Mouse (Mus musculus): Measurements from ENCODE around the gene Rnf217. TPM values are rescaled to one million over a fixed set of nuclear protein-coding genes. Genes with fewer than 3 reads are reported as not detected.

Gene Rnf217
- polyA plus RNA-seq, 1 experiment from 2014 or later = 2.3 TPM

DNA sequence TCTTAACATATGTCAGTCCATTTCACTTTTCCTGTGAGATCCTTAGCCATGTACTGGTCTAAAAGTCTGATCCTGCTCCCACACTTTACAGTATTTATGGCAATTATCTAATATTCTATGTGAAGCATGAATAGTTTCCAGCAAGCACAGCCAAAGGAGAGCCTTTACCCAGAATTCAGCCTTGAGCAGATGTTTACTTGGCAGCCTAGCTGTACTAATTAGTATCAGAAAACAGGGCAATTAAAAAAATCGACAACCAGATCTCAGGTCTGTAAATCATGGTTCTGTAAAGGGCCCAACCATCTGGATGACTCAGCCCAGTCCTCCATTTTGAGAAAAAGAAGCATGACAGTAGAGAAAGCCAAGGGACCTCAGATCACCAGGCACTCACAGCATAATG is 57.6 kb downstream of the Rnf217 start:
- H3K27ac ChIP-seq (replicated peaks; ENCODE audit: low read depth, low read length) = no peak overlapping the region

GRCm38 (mm10) chr10:31547156-31547555 is 61.8 kb downstream of the Rnf217 start:
- 73% methylated on average over 2 of the region's 2 CpGs for whole genome bisulfite sequencing
- Histone ChIP-seq H3K4me1 (ENCODE audit: control insufficient read depth, insufficient read depth, low read length) (no peaks in the 10 kb centered on the region), H3K27ac (replicated peaks; ENCODE audit: low read depth, low read length) (no peak overlapping the region), H3K36me3 (replicated peaks; ENCODE audit: control insufficient read depth, insufficient read depth, low read depth, low read length) (no peaks in the 10 kb centered on the region), H3K4me2 (ENCODE audit: low read depth, low read length) (no peak overlapping the region), H3K9ac (replicated peaks; ENCODE audit: low read length) (no peak overlapping the region), H3K9me3 (replicated peaks; ENCODE audit: control insufficient read depth, low read length) (no peaks in the 10 kb centered on the region), H3K4me3 (ENCODE audit: low read depth, low read length) (no peak overlapping the region), H3K27me3 (ENCODE audit: control insufficient read depth, insufficient read depth, low read length) (no peaks in the 10 kb centered on the region)
- DNase-seq (ENCODE audit: low spot score) (no peak), ATAC-seq (replicated peaks; ENCODE audit: insufficient number of reproducible peaks, low FRiP score, low TSS enrichment, low read depth) (no peak)

More for the DNA sequence above, 57.6 kb downstream of the Rnf217 start:
- no peak overlapping the region for H3K4me3 ChIP-seq (ENCODE audit: low read depth, low read length)
- no peaks in the 10 kb centered on the region for H3K27me3 ChIP-seq (ENCODE audit: control insufficient read depth, insufficient read depth, low read length)
- no peak for ATAC-seq (replicated peaks; ENCODE audit: insufficient number of reproducible peaks, low FRiP score, low TSS enrichment, low read depth)
- 82% methylated on average over 1 of the region's 1 CpGs for WGBS
- H3K4me2 ChIP-seq (ENCODE audit: low read depth, low read length) = no peak overlapping the region
- H3K4me1 ChIP-seq (ENCODE audit: control insufficient read depth, insufficient read depth, low read length) = no peaks in the 10 kb centered on the region
- no peak for DNase-seq (ENCODE audit: low spot score)
- no peaks in the 10 kb centered on the region for H3K9me3 ChIP-seq (replicated peaks; ENCODE audit: control insufficient read depth, low read length)
- H3K36me3 ChIP-seq (replicated peaks; ENCODE audit: control insufficient read depth, insufficient read depth, low read depth, low read length) = no peaks in the 10 kb centered on the region
- H3K9ac ChIP-seq (replicated peaks; ENCODE audit: low read length) = no peak overlapping the region

DNA sequence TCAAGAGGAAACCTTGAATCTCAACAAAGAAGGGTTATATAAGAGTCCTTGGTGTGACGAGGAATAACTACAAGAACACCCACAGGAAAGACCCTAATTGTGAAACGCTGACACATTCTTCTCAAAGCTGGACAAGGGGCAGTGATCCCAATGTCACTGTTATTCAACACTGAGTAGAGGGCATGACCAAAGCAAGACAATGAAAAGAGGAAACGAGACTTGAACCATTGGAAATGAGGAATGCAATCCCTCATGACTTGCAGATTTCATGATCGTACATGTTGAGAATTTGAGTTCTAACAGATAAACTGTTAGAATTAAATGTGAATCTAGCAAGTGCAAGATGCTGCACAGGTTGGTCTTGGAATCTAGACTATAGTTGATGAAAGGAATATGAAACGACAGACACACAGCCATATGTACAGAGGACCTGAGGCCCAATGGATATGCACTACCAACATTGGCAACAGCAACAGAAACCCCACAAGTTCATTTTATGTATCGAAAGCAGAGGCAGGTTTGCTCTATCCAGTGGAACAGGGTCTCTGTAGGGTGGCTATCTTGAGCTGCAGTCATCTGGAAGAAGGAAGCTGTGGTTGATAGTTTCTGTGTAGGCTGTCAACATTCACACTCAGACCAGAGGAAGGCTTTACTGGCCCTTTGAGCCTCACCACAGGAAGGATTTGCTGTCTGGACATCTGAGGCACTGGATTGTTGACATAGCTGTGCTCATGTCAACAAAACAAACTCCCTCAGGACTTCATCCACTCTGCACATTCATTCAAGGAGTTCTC is 64.6 kb downstream of the Rnf217 start:
- no peaks in the 10 kb centered on the region for H3K9me3 ChIP-seq (replicated peaks; ENCODE audit: control insufficient read depth, low read length)
- no peaks in the 10 kb centered on the region for H3K36me3 ChIP-seq (replicated peaks; ENCODE audit: control insufficient read depth, insufficient read depth, low read depth, low read length)
- no peak overlapping the region for H3K4me2 ChIP-seq (ENCODE audit: low read depth, low read length)
- 84% methylated on average over 6 of the region's 6 CpGs for WGBS
- DNase-seq (ENCODE audit: low spot score) = no peak
- ATAC-seq (replicated peaks; ENCODE audit: insufficient number of reproducible peaks, low FRiP score, low TSS enrichment, low read depth) = no peak
- H3K27ac ChIP-seq (replicated peaks; ENCODE audit: low read depth, low read length) = no peak overlapping the region
- no peak overlapping the region for H3K9ac ChIP-seq (replicated peaks; ENCODE audit: low read length)
- H3K27me3 ChIP-seq (ENCODE audit: control insufficient read depth, insufficient read depth, low read length) = no peaks in the 10 kb centered on the region
- no peaks in the 10 kb centered on the region for H3K4me1 ChIP-seq (ENCODE audit: control insufficient read depth, insufficient read depth, low read length)
- no peak overlapping the region for H3K4me3 ChIP-seq (ENCODE audit: low read depth, low read length)

DNA sequence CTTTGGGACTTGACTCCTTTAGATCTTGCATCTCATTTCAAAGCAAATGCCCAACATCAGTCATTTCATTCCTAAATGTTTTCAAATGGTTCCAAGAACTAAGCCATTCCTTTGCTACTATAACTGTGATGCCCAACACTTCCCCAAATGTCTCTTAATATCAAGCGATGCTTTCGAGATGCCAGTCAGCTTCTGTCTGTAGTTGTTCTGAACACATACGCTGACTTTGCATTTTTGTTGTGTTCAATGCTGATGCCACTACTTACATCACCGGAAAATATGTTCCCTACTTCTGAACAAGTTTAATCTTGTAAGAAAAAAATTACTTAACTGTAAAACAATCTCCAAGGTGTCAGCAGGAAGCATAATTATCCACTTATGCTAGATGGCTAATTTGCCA is 68.5 kb downstream of the Rnf217 start:
- no peak overlapping the region for H3K9ac ChIP-seq (replicated peaks; ENCODE audit: low read length)

DNA sequence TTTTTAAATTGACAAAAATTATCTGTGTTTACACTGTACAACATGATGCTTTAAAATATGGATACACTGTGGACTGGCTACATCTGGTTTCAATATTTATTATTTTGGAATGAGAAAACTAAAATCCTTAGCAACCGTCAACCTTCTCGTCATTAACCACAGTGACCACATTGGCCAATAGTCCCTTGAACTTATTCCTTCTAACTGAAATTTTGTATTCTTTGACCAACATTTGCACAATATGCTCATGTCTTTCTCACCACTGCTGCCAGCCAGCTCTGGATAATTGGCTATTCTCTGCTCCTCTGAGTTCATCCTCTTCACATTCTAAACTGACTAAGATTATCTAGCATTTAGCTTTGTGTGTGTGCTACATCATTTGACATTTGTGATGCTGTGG is 69.6 kb downstream of the Rnf217 start:
- H3K9me3 ChIP-seq (replicated peaks; ENCODE audit: control insufficient read depth, low read length) = no peaks in the 10 kb centered on the region
- H3K27ac ChIP-seq (replicated peaks; ENCODE audit: low read depth, low read length) = no peak overlapping the region
- H3K4me2 ChIP-seq (ENCODE audit: low read depth, low read length) = no peak overlapping the region
- H3K9ac ChIP-seq (replicated peaks; ENCODE audit: low read length) = no peak overlapping the region
- DNase-seq (ENCODE audit: low spot score) (no peak), ATAC-seq (replicated peaks; ENCODE audit: insufficient number of reproducible peaks, low FRiP score, low TSS enrichment, low read depth) (no peak)
- H3K36me3 ChIP-seq (replicated peaks; ENCODE audit: control insufficient read depth, insufficient read depth, low read depth, low read length) = no peaks in the 10 kb centered on the region
- WGBS = 54% methylated on average over 2 of the region's 2 CpGs
- H3K4me1 ChIP-seq (ENCODE audit: control insufficient read depth, insufficient read depth, low read length) = no peaks in the 10 kb centered on the region
- no peaks in the 10 kb centered on the region for H3K27me3 ChIP-seq (ENCODE audit: control insufficient read depth, insufficient read depth, low read length)
- H3K4me3 ChIP-seq (ENCODE audit: low read depth, low read length) = no peak overlapping the region

More for the DNA sequence above, 68.5 kb downstream of the Rnf217 start:
- ATAC-seq (replicated peaks; ENCODE audit: insufficient number of reproducible peaks, low FRiP score, low TSS enrichment, low read depth) = no peak
- Histone ChIP-seq H3K27me3 (ENCODE audit: control insufficient read depth, insufficient read depth, low read length) (no peaks in the 10 kb centered on the region), H3K4me3 (ENCODE audit: low read depth, low read length) (no peak overlapping the region), H3K36me3 (replicated peaks; ENCODE audit: control insufficient read depth, insufficient read depth, low read depth, low read length) (no peaks in the 10 kb centered on the region), H3K4me2 (ENCODE audit: low read depth, low read length) (no peak overlapping the region), H3K9me3 (replicated peaks; ENCODE audit: control insufficient read depth, low read length) (no peaks in the 10 kb centered on the region), H3K4me1 (ENCODE audit: control insufficient read depth, insufficient read depth, low read length) (no peaks in the 10 kb centered on the region), H3K27ac (replicated peaks; ENCODE audit: low read depth, low read length) (no peak overlapping the region)
- DNase-seq (ENCODE audit: low spot score) = no peak
- 64% methylated on average over 4 of the region's 4 CpGs for WGBS

GRCm38 (mm10) chr10:31538721-31539120 is 70.3 kb downstream of the Rnf217 start:
- Histone ChIP-seq H3K27ac (replicated peaks; ENCODE audit: low read depth, low read length) (no peak overlapping the region), H3K36me3 (replicated peaks; ENCODE audit: control insufficient read depth, insufficient read depth, low read depth, low read length) (no peaks in the 10 kb centered on the region), H3K9ac (replicated peaks; ENCODE audit: low read length) (no peak overlapping the region), H3K4me1 (ENCODE audit: control insufficient read depth, insufficient read depth, low read length) (no peaks in the 10 kb centered on the region), H3K27me3 (ENCODE audit: control insufficient read depth, insufficient read depth, low read length) (no peaks in the 10 kb centered on the region), H3K4me3 (ENCODE audit: low read depth, low read length) (no peak overlapping the region), H3K9me3 (replicated peaks; ENCODE audit: control insufficient read depth, low read length) (no peaks in the 10 kb centered on the region), H3K4me2 (ENCODE audit: low read depth, low read length) (no peak overlapping the region)
- DNase-seq (ENCODE audit: low spot score) (no peak), ATAC-seq (replicated peaks; ENCODE audit: insufficient number of reproducible peaks, low FRiP score, low TSS enrichment, low read depth) (no peak)
- 79% methylated on average over 3 of the region's 3 CpGs for WGBS

DNA sequence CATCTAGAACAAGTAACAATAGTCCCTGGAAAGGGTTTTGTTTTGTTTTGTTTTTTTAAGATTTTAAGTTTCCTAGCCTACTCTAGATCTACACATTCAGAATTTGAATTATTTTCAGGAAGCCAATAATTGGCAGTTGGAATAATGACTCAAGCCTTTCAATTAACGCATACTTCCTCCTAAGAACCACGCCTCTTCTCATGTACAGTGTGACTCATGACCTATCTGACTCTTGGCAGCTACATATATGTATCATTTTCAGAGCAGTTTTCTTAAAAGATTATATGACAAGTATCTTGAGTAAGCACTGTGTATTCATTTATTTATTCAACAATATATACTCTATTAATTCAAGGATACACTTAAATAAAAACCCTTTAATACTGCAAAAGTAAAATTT is 70.7 kb downstream of the Rnf217 start:
- Histone ChIP-seq H3K4me3 (ENCODE audit: low read depth, low read length) (no peak overlapping the region), H3K36me3 (replicated peaks; ENCODE audit: control insufficient read depth, insufficient read depth, low read depth, low read length) (no peaks in the 10 kb centered on the region), H3K27ac (replicated peaks; ENCODE audit: low read depth, low read length) (no peak overlapping the region), H3K9me3 (replicated peaks; ENCODE audit: control insufficient read depth, low read length) (no peaks in the 10 kb centered on the region), H3K27me3 (ENCODE audit: control insufficient read depth, insufficient read depth, low read length) (no peaks in the 10 kb centered on the region), H3K9ac (replicated peaks; ENCODE audit: low read length) (no peak overlapping the region), H3K4me1 (ENCODE audit: control insufficient read depth, insufficient read depth, low read length) (no peaks in the 10 kb centered on the region), H3K4me2 (ENCODE audit: low read depth, low read length) (no peak overlapping the region)
- ATAC-seq (replicated peaks; ENCODE audit: insufficient number of reproducible peaks, low FRiP score, low TSS enrichment, low read depth) (no peak), DNase-seq (ENCODE audit: low spot score) (no peak)
- WGBS = 78% methylated on average over 2 of the region's 2 CpGs

GRCm38 (mm10) chr10:31537213-31537612 is 71.8 kb downstream of the Rnf217 start:
- H3K4me3 ChIP-seq (ENCODE audit: low read depth, low read length) = no peak overlapping the region
- no peak for ATAC-seq (replicated peaks; ENCODE audit: insufficient number of reproducible peaks, low FRiP score, low TSS enrichment, low read depth)
- H3K9ac ChIP-seq (replicated peaks; ENCODE audit: low read length) = no peak overlapping the region
- WGBS = 80% methylated on average over 3 of the region's 3 CpGs
- H3K4me1 ChIP-seq (ENCODE audit: control insufficient read depth, insufficient read depth, low read length) = no peaks in the 10 kb centered on the region
- no peak for DNase-seq (ENCODE audit: low spot score)
- H3K27me3 ChIP-seq (ENCODE audit: control insufficient read depth, insufficient read depth, low read length) = no peaks in the 10 kb centered on the region
- H3K4me2 ChIP-seq (ENCODE audit: low read depth, low read length) = no peak overlapping the region
- H3K9me3 ChIP-seq (replicated peaks; ENCODE audit: control insufficient read depth, low read length) = no peaks in the 10 kb centered on the region
- H3K27ac ChIP-seq (replicated peaks; ENCODE audit: low read depth, low read length) = no peak overlapping the region
- no peaks in the 10 kb centered on the region for H3K36me3 ChIP-seq (replicated peaks; ENCODE audit: control insufficient read depth, insufficient read depth, low read depth, low read length)

Data from embryonic facial prominence, embryonic 11.5 days (tissue).